Mouse (Mus musculus) megakaryocyte, embryonic 14.5 days (primary cell): Measurements from ENCODE around the gene Bdh1. TPM values are rescaled to one million over a fixed set of nuclear protein-coding genes. Genes with fewer than 3 reads are reported as not detected.
"Not testable (repeated sequence)": the region's sequence is repeated elsewhere in the genome, so short reads cannot be mapped to it uniquely, and the experiment has no call there.

Source experiments
- H3K27me3 ChIP-seq: replicated peaks from 2 replicates; pipeline ENCODE3; 2012; ENCODE audit warnings: inconsistent platforms
- H3K36me3 ChIP-seq: replicated peaks from 2 replicates; pipeline ENCODE3; 2012; ENCODE audit warnings: low read length, inconsistent platforms, mixed read lengths
- H3K4me1 ChIP-seq: 2 replicates; pipeline ENCODE4 v1.6.1; 2012; ENCODE audit warnings: inconsistent platforms
- H3K4me3 ChIP-seq: replicated peaks from 2 replicates; pipeline ENCODE3; 2012; ENCODE audit warnings: moderate library complexity, mild to moderate bottlenecking, inconsistent platforms
- H3K9me3 ChIP-seq: 2 replicates; pipeline ENCODE4 v1.6.1; 2012; ENCODE audit warnings: inconsistent platforms
- FLI1 ChIP-seq: IDR thresholded peaks from 2 replicates; pipeline ENCODE4 v1.6.1; 2012; ENCODE audit warnings: low read length, inconsistent platforms, mixed read lengths
- GATA1 ChIP-seq: IDR thresholded peaks from 3 replicates; pipeline ENCODE4 v1.6.1; 2012; ENCODE audit warnings: mixed read lengths, low read length, inconsistent platforms, borderline replicate concordance
- polyA plus RNA-seq: library from polyadenylated mRNA; stranded (reverse); fragments of >175 nt; gene quantifications from 2 replicates; pipeline ENCODE4 v1.2.3, GENCODE M21; 2012; ENCODE audit warnings: low replicate concordance; ENCODE audit not compliant: insufficient read depth

The Bdh1 gene
- 7.0 and 9.9 TPM in 2 replicates for polyA plus RNA-seq

GRCm38 (mm10) chr16:31422000-31422399, at the start of gene Bdh1:
Bdh1 (plus strand) TSS chr16:31422280.
- H3K9me3 ChIP-seq, result no peaks in the 10 kb centered on the region
- H3K36me3 ChIP-seq, result no peaks in the 10 kb centered on the region
- no peak within 1 kb of the TSS for H3K4me3 ChIP-seq
- peaks cover 26% of the 10 kb centered on the region for H3K27me3 ChIP-seq
- TF ChIP-seq FLI1 (no peak), GATA1 (no peak)
- peaks cover 13% of the 10 kb centered on the region; the same call in 1 of the 2 replicates for H3K4me1 ChIP-seq

GRCm38 (mm10) chr16:31372316-31372715, 49.8 kb upstream of the Bdh1 start:
- Histone ChIP-seq H3K4me1 (peaks cover 23% of the 10 kb centered on the region), H3K9me3 (peaks cover 16% of the 10 kb centered on the region)
- not testable (repeated sequence) for H3K36me3 ChIP-seq, H3K4me3 ChIP-seq, H3K27me3 ChIP-seq

GRCm38 (mm10) chr16:31375877-31376582, 46.0 kb upstream of the Bdh1 start:
- peaks cover 20% of the 10 kb centered on the region for H3K9me3 ChIP-seq
- not testable (repeated sequence) for H3K36me3 ChIP-seq, H3K4me3 ChIP-seq, H3K4me1 ChIP-seq, H3K27me3 ChIP-seq

- H3K9me3 ChIP-seq, H3K36me3 ChIP-seq, H3K27me3 ChIP-seq, H3K4me3 ChIP-seq, H3K4me1 ChIP-seq: not testable (repeated sequence)
Observed at GRCm38 (mm10) chr16:31388269-31388668, 33.8 kb upstream of the Bdh1 start.

- Histone ChIP-seq H3K27me3 (peaks cover 3% of the 10 kb centered on the region), H3K4me1 (no peaks in the 10 kb centered on the region), H3K9me3 (peaks cover 31% of the 10 kb centered on the region), H3K36me3 (no peaks in the 10 kb centered on the region), H3K4me3 (no peak overlapping the region)
- TF ChIP-seq FLI1 (no peak), GATA1 (no peak)
Observed at GRCm38 (mm10) chr16:31399231-31399630, 22.8 kb upstream of the Bdh1 start.

GRCm38 (mm10) chr16:31400908-31401692, 21.0 kb upstream of the Bdh1 start:
- Histone ChIP-seq H3K4me3 (no peak overlapping the region), H3K4me1 (no peaks in the 10 kb centered on the region), H3K27me3 (peaks cover 5% of the 10 kb centered on the region), H3K9me3 (peaks cover 32% of the 10 kb centered on the region), H3K36me3 (no peaks in the 10 kb centered on the region)
- TF ChIP-seq FLI1 (no peak), GATA1 (no peak)

- TF ChIP-seq GATA1 (no peak), FLI1 (no peak)
- Histone ChIP-seq H3K36me3 (no peaks in the 10 kb centered on the region), H3K9me3 (peaks cover 29% of the 10 kb centered on the region), H3K27me3 (peaks cover 11% of the 10 kb centered on the region), H3K4me3 (no peak overlapping the region), H3K4me1 (no peaks in the 10 kb centered on the region)
Observed at GRCm38 (mm10) chr16:31402096-31402495, 20.0 kb upstream of the Bdh1 start.

- no peak for TF ChIP-seq FLI1
- no peak for TF ChIP-seq GATA1
Observed at GRCm38 (mm10) chr16:31403971-31404370, 18.1 kb upstream of the Bdh1 start.

GRCm38 (mm10) chr16:31405040-31405439, 17.0 kb upstream of the Bdh1 start:
- peaks cover 23% of the 10 kb centered on the region for H3K9me3 ChIP-seq
- no peaks in the 10 kb centered on the region for H3K36me3 ChIP-seq
- TF ChIP-seq FLI1, result no peak
- TF ChIP-seq GATA1, result no peak
- H3K4me3 ChIP-seq, result no peak overlapping the region
- H3K27me3 ChIP-seq, result peaks cover 24% of the 10 kb centered on the region
- H3K4me1 ChIP-seq, result no peaks in the 10 kb centered on the region

More at GRCm38 (mm10) chr16:31403971-31404370, 18.1 kb upstream of the Bdh1 start:
- Histone ChIP-seq H3K4me3 (no peak overlapping the region), H3K36me3 (no peaks in the 10 kb centered on the region), H3K27me3 (peaks cover 21% of the 10 kb centered on the region), H3K9me3 (peaks cover 20% of the 10 kb centered on the region), H3K4me1 (no peaks in the 10 kb centered on the region)

GRCm38 (mm10) chr16:31407872-31408271, 14.2 kb upstream of the Bdh1 start:
- peaks cover 23% of the 10 kb centered on the region for H3K9me3 ChIP-seq
- H3K4me1 ChIP-seq, result no peaks in the 10 kb centered on the region
- no peak overlapping the region for H3K4me3 ChIP-seq
- TF ChIP-seq FLI1 (no peak), GATA1 (no peak)
- no peaks in the 10 kb centered on the region for H3K36me3 ChIP-seq
- H3K27me3 ChIP-seq, result peaks cover 27% of the 10 kb centered on the region
